Mouse (Mus musculus): ENCODE results near the gene Rara. TPM values are rescaled to one million over a fixed set of nuclear protein-coding genes. Genes with fewer than 3 reads are reported as not detected.
A peak's percentile ranks its signal among the peaks of the same experiment; 100 is the strongest.
"Not testable (repeated sequence)": the region's sequence is repeated elsewhere in the genome, so short reads cannot be mapped to it uniquely, and the experiment has no call there.

The Rara gene
- polyA plus RNA-seq, 1 experiment from 2014 or later = 47.1 TPM

DNA sequence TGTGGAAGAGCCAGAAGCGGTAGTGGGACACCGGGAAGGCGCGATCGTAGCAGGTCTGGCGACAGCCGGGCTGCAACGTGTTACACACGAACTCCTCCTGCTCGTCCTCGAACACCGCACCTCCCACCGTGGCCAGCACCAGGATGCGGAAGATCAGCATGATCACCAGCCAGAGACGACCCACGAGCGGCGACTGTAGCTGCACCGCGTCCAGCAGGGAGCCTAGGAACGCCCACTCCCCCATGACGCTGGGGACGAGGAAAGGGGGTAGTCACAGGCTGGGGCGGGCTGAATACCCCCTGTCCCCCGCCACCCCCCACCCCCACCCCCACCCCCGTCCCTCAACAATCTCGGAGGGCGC, 55.1 kb downstream of the Rara start, which contains the start of gene Gjd3:
Gene Gjd3 (minus strand): TSS at position 244 of the 361 bp plus-strand sequence.
- H3K9me3 ChIP-seq = no peaks in the 10 kb centered on the region
- 2% methylated on average over 28 of the region's 28 CpGs for WGBS
- ATAC-seq (ENCODE audit: insufficient number of reproducible peaks, insufficient read depth, low FRiP score, low TSS enrichment, low read depth) = 0 out of 2 replicates have a peak, but pooled peaks have one; percentile 3
- H3K4me3 ChIP-seq (replicated peaks) = peak within 1 kb of the TSS; percentile 65
- H3K36me3 ChIP-seq = no peaks in the 10 kb centered on the region
- H3K4me1 ChIP-seq (replicated peaks) = peaks cover 19% of the 10 kb centered on the region
- H3K27me3 ChIP-seq = peaks cover 25% of the 10 kb centered on the region
- peak within 1 kb of the TSS; percentile 70 for H3K9ac ChIP-seq (replicated peaks)
- H3K4me2 ChIP-seq = peak within 1 kb of the TSS; percentile 97
- peak within 1 kb of the TSS; percentile 76; the same call in 1 of the 2 replicates for H3K27ac ChIP-seq

DNA sequence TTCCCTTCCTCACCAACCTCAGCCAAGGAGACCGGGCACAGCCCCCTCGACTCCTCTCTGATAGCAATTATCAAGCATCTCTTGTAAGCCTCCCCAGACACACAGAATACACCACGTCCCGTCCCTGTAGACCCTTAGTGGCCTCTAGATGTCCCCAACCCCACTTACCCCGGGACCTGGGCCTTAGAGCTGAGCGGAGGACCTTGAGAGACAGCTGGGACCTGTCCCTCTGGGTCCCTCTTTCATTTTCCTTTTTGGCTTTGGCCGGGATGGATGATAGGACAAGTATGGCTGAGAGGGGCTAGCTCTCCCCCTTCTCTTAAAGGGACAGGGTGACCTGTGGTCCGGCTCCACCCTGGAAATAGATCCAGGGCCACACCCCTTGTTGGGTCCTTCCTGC, 55.9 kb downstream of the Rara start:
- Histone ChIP-seq H3K4me3 (replicated peaks) (no peak overlapping the region), H3K9ac (replicated peaks) (no peak overlapping the region), H3K27ac (no peak overlapping the region), H3K36me3 (peaks cover under 1% of the 10 kb centered on the region; the same call in 1 of the 2 replicates), H3K4me2 (no peak overlapping the region; the same call in 1 of the 2 replicates), H3K27me3 (peaks cover 25% of the 10 kb centered on the region), H3K9me3 (no peaks in the 10 kb centered on the region), H3K4me1 (replicated peaks) (peaks cover 19% of the 10 kb centered on the region)
- 47% methylated on average over 8 of the region's 8 CpGs for WGBS
- no peak for ATAC-seq (ENCODE audit: insufficient number of reproducible peaks, insufficient read depth, low FRiP score, low TSS enrichment, low read depth)

DNA sequence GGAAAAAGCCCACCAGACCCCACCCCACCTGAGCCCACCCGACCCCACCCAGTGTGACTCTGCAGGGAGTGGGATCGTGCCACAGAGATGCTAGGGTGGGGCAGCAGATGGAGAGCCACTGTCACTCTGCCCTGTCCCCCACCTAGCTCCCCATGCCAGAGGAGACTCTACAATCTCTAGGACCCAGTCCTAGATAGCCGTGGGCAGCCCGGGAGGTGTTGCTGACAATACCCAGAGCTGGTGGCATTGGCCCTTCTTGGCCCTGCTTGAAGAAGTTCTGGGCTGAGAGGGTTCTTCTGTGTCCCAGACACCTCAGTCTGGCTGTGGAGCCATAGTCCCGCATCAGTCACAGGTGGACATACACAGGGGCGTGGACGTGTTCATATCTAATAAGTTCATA, 57.9 kb downstream of the Rara start:
- Histone ChIP-seq H3K9me3 (no peaks in the 10 kb centered on the region), H3K27ac (no peak overlapping the region), H3K4me3 (replicated peaks) (no peak overlapping the region), H3K4me1 (replicated peaks) (peaks cover 15% of the 10 kb centered on the region), H3K4me2 (no peak overlapping the region), H3K9ac (replicated peaks) (no peak overlapping the region), H3K36me3 (peaks cover 4% of the 10 kb centered on the region; the same call in 1 of the 2 replicates), H3K27me3 (peaks cover 25% of the 10 kb centered on the region)
- ATAC-seq (ENCODE audit: insufficient number of reproducible peaks, insufficient read depth, low FRiP score, low TSS enrichment, low read depth) = no peak
- 87% methylated on average over 7 of the region's 7 CpGs for WGBS

DNA sequence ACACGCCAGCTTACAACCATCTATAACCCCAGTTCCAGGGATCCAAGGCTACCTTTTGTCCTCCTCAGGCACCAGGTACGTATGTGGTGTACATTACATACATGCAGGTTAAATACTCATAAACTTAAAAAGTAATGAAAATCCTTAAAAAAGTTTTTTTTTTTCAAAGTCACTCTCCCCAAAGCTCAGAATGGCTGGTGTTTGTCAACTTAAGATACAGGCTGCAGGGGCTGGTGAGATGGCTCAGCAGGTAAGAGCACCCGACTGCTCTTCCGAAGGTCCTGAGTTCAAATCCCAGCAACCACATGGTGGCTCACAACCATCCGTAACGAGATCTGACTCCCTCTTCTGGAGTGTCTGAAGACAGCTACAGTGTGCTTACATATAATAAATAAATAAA, 60.6 kb downstream of the Rara start:
- H3K9ac ChIP-seq (replicated peaks); ATAC-seq (ENCODE audit: insufficient number of reproducible peaks, insufficient read depth, low FRiP score, low TSS enrichment, low read depth); H3K4me2 ChIP-seq; H3K4me3 ChIP-seq (replicated peaks); H3K27me3 ChIP-seq; H3K9me3 ChIP-seq; H3K4me1 ChIP-seq (replicated peaks); H3K27ac ChIP-seq: not testable (repeated sequence)
- WGBS = 98% methylated on average over 6 of the region's 6 CpGs
- H3K36me3 ChIP-seq = peaks cover 29% of the 10 kb centered on the region

DNA sequence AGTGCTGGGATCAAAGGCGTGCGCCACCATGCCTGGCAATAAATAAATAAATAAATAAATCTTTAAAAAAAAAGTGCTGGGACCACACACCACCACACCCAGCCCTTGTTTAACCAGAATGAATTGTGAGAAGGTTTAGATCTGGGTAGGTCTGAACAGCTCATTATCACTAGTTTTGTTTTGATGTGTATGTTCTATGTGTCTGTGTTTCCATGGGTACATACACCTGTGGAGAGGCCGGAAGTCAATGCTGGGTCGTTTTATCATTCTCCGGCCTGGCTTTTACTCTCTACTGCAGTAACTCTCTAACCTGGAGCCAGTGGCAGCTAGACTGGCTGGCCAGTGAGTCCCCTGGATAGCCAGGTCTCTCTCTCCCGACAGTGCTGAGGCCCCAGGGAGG, 63.2 kb downstream of the Rara start:
- no peak overlapping the region for H3K4me3 ChIP-seq (replicated peaks)
- 84% methylated on average over 6 of the region's 6 CpGs for WGBS
- no peak overlapping the region for H3K9ac ChIP-seq (replicated peaks)
- ATAC-seq (ENCODE audit: insufficient number of reproducible peaks, insufficient read depth, low FRiP score, low TSS enrichment, low read depth) = no peak
- no peak overlapping the region for H3K4me2 ChIP-seq
- no peak overlapping the region for H3K27ac ChIP-seq
- H3K4me1 ChIP-seq (replicated peaks) = no peaks in the 10 kb centered on the region
- no peaks in the 10 kb centered on the region for H3K9me3 ChIP-seq
- peaks cover 55% of the 10 kb centered on the region for H3K36me3 ChIP-seq
- peaks cover 3% of the 10 kb centered on the region; the same call in 1 of the 2 replicates for H3K27me3 ChIP-seq

DNA sequence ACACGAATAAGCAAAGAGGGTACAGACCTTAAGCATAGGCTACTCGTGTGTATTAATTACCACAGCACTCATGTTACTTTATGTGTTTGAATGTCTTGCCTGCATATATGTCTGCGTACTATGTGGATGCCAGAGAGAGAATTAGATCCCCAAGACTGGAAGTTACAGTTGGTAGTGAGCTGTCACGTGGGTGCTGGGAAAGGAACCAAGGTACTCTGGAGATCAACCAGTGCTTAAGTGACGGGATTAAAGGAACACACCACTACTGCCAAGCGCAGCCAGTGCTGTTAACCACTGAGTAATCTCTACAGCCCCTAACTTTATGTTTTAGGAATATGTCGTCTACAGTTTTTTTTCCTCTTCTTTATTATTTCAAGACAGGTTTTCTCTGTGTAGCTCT, 68.4 kb downstream of the Rara start:
- no peak overlapping the region for H3K4me3 ChIP-seq (replicated peaks)
- no peak overlapping the region for H3K9ac ChIP-seq (replicated peaks)
- ATAC-seq (ENCODE audit: insufficient number of reproducible peaks, insufficient read depth, low FRiP score, low TSS enrichment, low read depth) = no peak
- no peak overlapping the region for H3K27ac ChIP-seq
- H3K4me2 ChIP-seq = no peak overlapping the region
- H3K9me3 ChIP-seq = no peaks in the 10 kb centered on the region
- no peaks in the 10 kb centered on the region for H3K4me1 ChIP-seq (replicated peaks)
- WGBS = 95% methylated on average over 7 of the region's 7 CpGs
- H3K36me3 ChIP-seq = peaks cover 100% of the 10 kb centered on the region
- no peaks in the 10 kb centered on the region for H3K27me3 ChIP-seq

DNA sequence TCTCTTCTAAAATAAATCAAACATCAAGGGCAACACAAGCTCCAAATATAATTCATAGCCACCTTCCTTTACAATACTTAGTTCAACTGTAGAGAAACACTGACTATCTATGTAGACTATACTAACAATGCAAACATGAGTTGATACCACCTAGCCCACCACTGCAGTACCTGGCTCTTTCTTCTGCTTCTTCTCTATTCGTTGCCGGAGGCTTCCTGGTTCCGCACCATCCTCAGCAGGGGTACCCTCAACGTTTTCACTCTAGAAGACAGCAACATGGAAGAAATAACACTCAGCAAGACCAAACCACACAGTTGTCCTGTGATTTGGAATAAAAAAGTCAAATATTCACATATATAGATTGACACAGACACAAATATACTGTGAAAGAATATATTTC, 70.0 kb downstream of the Rara start:
- Histone ChIP-seq H3K9ac (replicated peaks) (no peak overlapping the region), H3K4me3 (replicated peaks) (no peak overlapping the region), H3K36me3 (peaks cover 100% of the 10 kb centered on the region), H3K27me3 (no peaks in the 10 kb centered on the region), H3K4me2 (no peak overlapping the region), H3K9me3 (no peaks in the 10 kb centered on the region), H3K27ac (no peak overlapping the region), H3K4me1 (replicated peaks) (no peaks in the 10 kb centered on the region)
- WGBS = 96% methylated on average over 4 of the region's 4 CpGs
- no peak for ATAC-seq (ENCODE audit: insufficient number of reproducible peaks, insufficient read depth, low FRiP score, low TSS enrichment, low read depth)

DNA sequence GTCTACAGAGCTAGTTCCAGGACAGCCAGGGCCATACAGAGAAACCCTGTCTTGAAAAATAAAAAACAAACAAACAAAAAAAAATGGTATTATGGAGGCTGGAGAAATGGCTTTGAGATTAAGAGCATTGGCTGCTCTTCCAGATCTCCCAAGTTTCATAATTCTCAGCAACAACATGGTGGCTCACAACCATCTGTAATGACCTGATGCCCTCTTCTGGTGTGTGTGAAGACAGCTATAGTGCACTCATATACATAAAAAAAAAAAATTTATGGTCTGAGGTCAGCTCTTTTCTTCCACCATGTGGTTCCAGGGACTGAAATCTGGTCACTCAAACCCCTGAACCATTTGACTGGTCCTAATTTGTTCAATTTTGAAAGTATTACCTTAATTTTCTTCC, 71.2 kb downstream of the Rara start:
- no peak overlapping the region for H3K4me3 ChIP-seq (replicated peaks)
- no peak for ATAC-seq (ENCODE audit: insufficient number of reproducible peaks, insufficient read depth, low FRiP score, low TSS enrichment, low read depth)
- no peak overlapping the region for H3K9ac ChIP-seq (replicated peaks)
- no peak overlapping the region for H3K4me2 ChIP-seq
- no peaks in the 10 kb centered on the region for H3K27me3 ChIP-seq
- H3K27ac ChIP-seq = no peak overlapping the region
- H3K9me3 ChIP-seq = no peaks in the 10 kb centered on the region
- peaks cover 100% of the 10 kb centered on the region for H3K36me3 ChIP-seq
- no peaks in the 10 kb centered on the region for H3K4me1 ChIP-seq (replicated peaks)

DNA sequence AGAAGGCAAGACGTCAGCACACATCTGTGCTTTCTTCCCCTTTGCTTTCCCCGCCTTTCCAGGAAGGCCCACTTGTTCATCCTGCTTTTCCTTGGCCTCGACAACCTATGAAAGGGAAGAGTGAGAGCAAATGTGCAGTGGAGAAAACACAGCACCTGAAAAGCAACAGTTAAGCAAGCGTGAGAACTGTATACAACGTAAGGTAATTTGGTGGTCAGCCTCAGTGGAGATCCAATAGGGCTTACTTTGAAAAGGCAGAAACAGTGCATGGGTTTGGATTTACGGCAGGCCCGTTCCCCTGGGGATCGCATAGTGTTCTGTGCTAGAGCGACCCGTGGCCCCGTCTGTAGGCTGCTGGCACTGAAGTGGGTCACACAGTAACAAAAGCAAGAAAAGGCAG, 71.6 kb downstream of the Rara start:
- no peak for ATAC-seq (ENCODE audit: insufficient number of reproducible peaks, insufficient read depth, low FRiP score, low TSS enrichment, low read depth)
- Histone ChIP-seq H3K9me3 (no peaks in the 10 kb centered on the region), H3K36me3 (peaks cover 100% of the 10 kb centered on the region), H3K4me3 (replicated peaks) (no peak overlapping the region), H3K9ac (replicated peaks) (no peak overlapping the region), H3K4me1 (replicated peaks) (no peaks in the 10 kb centered on the region), H3K27me3 (no peaks in the 10 kb centered on the region), H3K27ac (no peak overlapping the region), H3K4me2 (no peak overlapping the region)
- WGBS = 90% methylated on average over 11 of the region's 11 CpGs

DNA sequence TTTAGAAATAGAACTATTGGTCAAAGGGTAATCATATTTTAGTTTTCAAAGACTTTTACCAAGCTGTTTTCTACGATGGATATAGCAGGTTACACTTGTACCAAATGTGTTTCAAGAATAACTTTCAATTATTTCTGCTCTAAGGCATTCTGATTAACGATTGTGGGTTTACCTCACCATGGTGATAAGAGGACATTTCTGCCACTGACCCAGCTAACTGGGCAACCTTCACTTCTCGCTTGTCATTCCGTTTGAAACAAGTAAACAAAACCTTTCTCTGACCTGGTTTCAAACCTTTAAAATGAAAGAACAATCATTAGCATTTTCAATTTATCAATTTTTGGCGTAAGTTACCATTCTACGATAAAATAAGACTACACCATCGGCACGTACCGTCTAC, 79.2 kb downstream of the Rara start:
- Histone ChIP-seq H3K9ac (replicated peaks) (no peak overlapping the region), H3K4me1 (replicated peaks) (no peaks in the 10 kb centered on the region), H3K27ac (no peak overlapping the region), H3K36me3 (peaks cover 99% of the 10 kb centered on the region), H3K4me3 (replicated peaks) (no peak overlapping the region), H3K4me2 (no peak overlapping the region), H3K27me3 (no peaks in the 10 kb centered on the region), H3K9me3 (no peaks in the 10 kb centered on the region)
- WGBS = 96% methylated on average over 9 of the region's 9 CpGs
- ATAC-seq (ENCODE audit: insufficient number of reproducible peaks, insufficient read depth, low FRiP score, low TSS enrichment, low read depth) = no peak

DNA sequence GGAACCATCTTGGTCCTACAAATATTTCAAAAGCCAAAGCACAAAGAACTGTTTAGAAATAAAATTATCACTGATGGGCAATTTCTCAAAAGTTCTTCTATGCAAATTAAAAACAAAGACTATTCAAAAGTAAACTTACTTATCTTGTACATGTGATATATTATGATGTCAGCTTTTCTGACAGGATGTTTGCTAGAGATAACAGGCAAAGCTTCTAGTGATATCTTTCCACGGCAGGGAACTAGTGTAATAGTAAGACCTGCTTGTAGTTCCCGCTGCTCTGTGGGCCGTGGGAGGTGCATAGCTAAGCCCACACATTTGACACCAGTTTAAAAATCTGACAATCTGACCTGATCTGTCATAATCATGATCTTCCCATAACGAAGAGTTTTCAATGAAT, 82.5 kb downstream of the Rara start:
- no peak overlapping the region for H3K4me3 ChIP-seq (replicated peaks)
- H3K27ac ChIP-seq = no peak overlapping the region
- no peaks in the 10 kb centered on the region for H3K4me1 ChIP-seq (replicated peaks)
- no peaks in the 10 kb centered on the region for H3K9me3 ChIP-seq
- H3K27me3 ChIP-seq = no peaks in the 10 kb centered on the region
- no peak overlapping the region for H3K9ac ChIP-seq (replicated peaks)
- H3K36me3 ChIP-seq = peaks cover 99% of the 10 kb centered on the region
- no peak overlapping the region for H3K4me2 ChIP-seq
- WGBS = 91% methylated on average over 4 of the region's 4 CpGs
- no peak for ATAC-seq (ENCODE audit: insufficient number of reproducible peaks, insufficient read depth, low FRiP score, low TSS enrichment, low read depth)

DNA sequence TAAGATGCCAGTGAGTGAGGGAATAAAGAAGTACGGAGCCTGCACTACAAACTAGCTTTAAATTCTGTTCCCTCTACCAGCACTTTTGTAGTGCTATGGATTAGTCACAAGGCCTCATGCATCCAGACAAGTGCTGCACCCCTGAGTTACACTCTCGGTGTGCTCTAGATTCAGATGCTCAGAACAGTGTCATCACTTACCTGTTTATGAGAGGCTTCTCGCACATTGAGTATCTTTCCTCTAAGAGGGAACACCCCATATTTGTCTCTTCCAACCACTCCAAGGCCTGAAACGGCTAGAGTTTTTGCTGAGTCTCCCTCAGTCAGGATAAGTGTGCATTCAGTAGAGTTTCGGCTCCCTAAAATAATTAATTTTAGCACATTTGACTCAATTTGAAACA, 83.1 kb downstream of the Rara start:
- Histone ChIP-seq H3K9ac (replicated peaks) (no peak overlapping the region), H3K27me3 (no peaks in the 10 kb centered on the region), H3K4me3 (replicated peaks) (no peak overlapping the region), H3K36me3 (peaks cover 99% of the 10 kb centered on the region), H3K4me2 (no peak overlapping the region), H3K9me3 (no peaks in the 10 kb centered on the region), H3K27ac (no peak overlapping the region), H3K4me1 (replicated peaks) (no peaks in the 10 kb centered on the region)
- WGBS = 97% methylated on average over 5 of the region's 5 CpGs
- no peak for ATAC-seq (ENCODE audit: insufficient number of reproducible peaks, insufficient read depth, low FRiP score, low TSS enrichment, low read depth)

Measured in limb, embryonic 12.5 days (tissue).